Mouse (Mus musculus) midbrain, postnatal 0 days (tissue): ENCODE results near the gene Cdc42bpa. TPM values are rescaled to one million over a fixed set of nuclear protein-coding genes. Genes with fewer than 3 reads are reported as not detected.

ENCODE experiments used
- ATAC-seq: fragments of 200-750 bp; cut with Nextera tagmentation; 2 replicates; pipeline ENCODE4 v1.8.0; 2017; ENCODE audit warnings: moderate number of reproducible peaks, mild to moderate bottlenecking, moderate TSS enrichment, moderate library complexity; ENCODE audit not compliant: low FRiP score
- DNase-seq: peaks from one replicate; pipeline ENCODE4 v3.0.0-alpha.2; 2015; ENCODE audit warnings: low spot score
- H3K27ac ChIP-seq: fragments of 300-500 bp; sonication (generic); 2 replicates; pipeline ENCODE4 v1.5.1; 2014; ENCODE audit warnings: low read depth, mild to moderate bottlenecking, low read length, mixed read lengths
- H3K27me3 ChIP-seq: fragments of 300-500 bp; sonication (generic); 2 replicates; pipeline ENCODE4 v1.6.1; 2014; ENCODE audit warnings: low read length, control low read depth, mixed read lengths; ENCODE audit not compliant: insufficient read depth
- H3K36me3 ChIP-seq: fragments of 300-500 bp; sonication (generic); 2 replicates; pipeline ENCODE4 v1.6.1; 2014; ENCODE audit warnings: low read length, control low read depth, mixed read lengths; ENCODE audit not compliant: insufficient read depth
- H3K4me1 ChIP-seq: fragments of 300-500 bp; sonication (generic); 2 replicates; pipeline ENCODE4 v1.6.1; 2014; ENCODE audit warnings: mild to moderate bottlenecking, control low read depth, antibody characterized with exemption, low read length, mixed read lengths; ENCODE audit not compliant: insufficient read depth
- H3K4me2 ChIP-seq: fragments of 300-500 bp; sonication (generic); 2 replicates; pipeline ENCODE4 v1.6.1; 2014; ENCODE audit warnings: low read depth, mild to moderate bottlenecking, low read length, mixed read lengths; ENCODE audit not compliant: poor library complexity, severe bottlenecking
- H3K4me3 ChIP-seq: fragments of 300-500 bp; sonication (generic); 2 replicates; pipeline ENCODE4 v1.5.1; 2014; ENCODE audit warnings: low read depth, mild to moderate bottlenecking, low read length, moderate library complexity
- H3K9ac ChIP-seq: fragments of 300-500 bp; sonication (generic); replicated peaks from 2 replicates; pipeline ENCODE4 v1.6.1; 2014; ENCODE audit warnings: mild to moderate bottlenecking, low read length, moderate library complexity, mixed read lengths; ENCODE audit not compliant: poor library complexity, severe bottlenecking
- H3K9me3 ChIP-seq: fragments of 300-500 bp; sonication (generic); 2 replicates; pipeline ENCODE4 v1.6.1; 2016; ENCODE audit warnings: low read length, control low read depth
- CTCF ChIP-seq: IDR thresholded peaks from 2 replicates; pipeline ENCODE4 v1.5.1; 2016; ENCODE audit warnings: antibody characterized with exemption, mild to moderate bottlenecking
- WGBS: fragments of 180-500 bp; shearing (Covaris S2); extraction: QIAGEN DNeasy Blood & Tissue Kit; methylation state at CpG from one replicate; pipeline ENCODE4 v1.1.7; 2014; 5-methylcytosine and 5-hydroxymethylcytosine counted together
- polyA plus RNA-seq: library from polyadenylated mRNA; unstranded; fragments of >200 nt; fragmentation: Nextera tagmentation; extraction: Ambion mirVana; gene quantifications from 2 replicates; pipeline ENCODE4 v1.2.1, GENCODE M21; 2015
- total RNA-seq: library from RNA; depleted of rRNA; stranded (reverse); fragments of >200 nt; gene quantifications from 2 replicates; pipeline ENCODE4 v1.2.3, GENCODE M21; 2014

The Cdc42bpa gene
- total and polyA plus RNA-seq, 2 experiments from 2014 or later, result 29.3 to 108 TPM

DNA sequence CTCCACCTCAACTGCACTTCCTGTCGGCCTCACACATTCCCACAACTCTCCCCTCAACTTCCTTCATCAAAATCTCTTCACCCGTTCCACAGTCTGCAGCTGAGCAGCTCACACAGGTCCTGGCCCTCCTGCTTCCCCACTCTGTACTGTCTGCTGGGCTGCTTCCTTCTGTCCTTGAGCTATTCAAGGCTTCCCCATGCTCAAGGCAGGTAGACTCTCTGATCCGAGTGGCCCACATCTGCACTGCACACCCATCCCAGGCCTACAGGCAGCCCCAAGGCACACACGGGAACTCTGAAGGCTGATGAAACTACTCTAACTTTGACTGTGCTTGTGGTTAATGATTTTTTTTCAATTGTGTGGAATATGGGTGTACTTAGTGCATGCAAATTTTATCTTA lies 232.6 kb downstream of the Cdc42bpa start:
- 65% methylated on average over 4 of the region's 4 CpGs for WGBS
- DNase-seq, result no peak
- Histone ChIP-seq H3K27me3 (peaks cover 11% of the 10 kb centered on the region; the same call in 1 of the 2 replicates), H3K27ac (no peak overlapping the region), H3K4me1 (peaks cover 6% of the 10 kb centered on the region; the same call in 1 of the 2 replicates), H3K36me3 (no peaks in the 10 kb centered on the region), H3K9me3 (no peaks in the 10 kb centered on the region), H3K4me2 (no peak overlapping the region), H3K9ac (no peak overlapping the region), H3K4me3 (no peak overlapping the region)
- no peak for TF ChIP-seq CTCF
- ATAC-seq, result no peak

DNA sequence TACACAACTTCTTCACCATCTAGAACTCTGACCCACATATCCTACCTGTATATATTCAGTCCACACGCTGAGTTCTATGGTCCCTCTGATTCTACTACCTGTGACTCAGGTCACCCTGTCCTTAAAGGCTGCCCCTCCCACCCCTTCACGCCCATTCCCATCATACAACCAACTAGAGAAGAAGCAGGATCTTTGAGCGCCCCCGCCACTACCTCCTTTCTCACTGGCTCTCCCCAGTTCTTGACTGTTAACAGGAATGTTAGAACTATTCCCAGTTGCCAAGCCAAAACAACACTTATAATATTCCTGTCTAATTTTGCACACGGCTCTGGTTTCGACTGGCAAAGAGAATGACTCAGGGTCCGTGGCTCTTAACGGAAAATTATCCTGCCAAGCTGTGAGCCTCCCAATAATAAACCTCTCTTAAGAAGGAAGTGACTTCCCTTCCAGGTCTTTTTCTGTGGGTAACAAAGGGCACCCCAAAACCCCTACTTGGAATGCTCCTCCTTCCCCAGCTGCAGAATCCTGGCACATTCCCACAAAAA lies 233.2 kb downstream of the Cdc42bpa start:
- no peak overlapping the region for H3K4me3 ChIP-seq
- DNase-seq (no peak), ATAC-seq (no peak)
- H3K9ac ChIP-seq, result no peak overlapping the region
- TF ChIP-seq CTCF, result no peak
- no peaks in the 10 kb centered on the region for H3K9me3 ChIP-seq
- no peak overlapping the region for H3K4me2 ChIP-seq
- H3K36me3 ChIP-seq, result no peaks in the 10 kb centered on the region
- H3K27ac ChIP-seq, result no peak overlapping the region
- H3K4me1 ChIP-seq, result peaks cover 6% of the 10 kb centered on the region; the same call in 1 of the 2 replicates
- peaks cover 11% of the 10 kb centered on the region; the same call in 1 of the 2 replicates for H3K27me3 ChIP-seq
- WGBS, result 80% methylated on average over 8 of the region's 8 CpGs

- H3K36me3 ChIP-seq, result no peaks in the 10 kb centered on the region
- no peak overlapping the region for H3K4me3 ChIP-seq
- no peak overlapping the region for H3K27ac ChIP-seq
- no peak overlapping the region for H3K4me2 ChIP-seq
- no peak for DNase-seq
- H3K4me1 ChIP-seq, result peaks cover 6% of the 10 kb centered on the region; the same call in 1 of the 2 replicates
- no peak for ATAC-seq
- WGBS, result 90% methylated on average over 9 of the region's 9 CpGs
- no peak overlapping the region for H3K9ac ChIP-seq
- peaks cover 11% of the 10 kb centered on the region; the same call in 1 of the 2 replicates for H3K27me3 ChIP-seq
- TF ChIP-seq CTCF, result no peak
- no peaks in the 10 kb centered on the region for H3K9me3 ChIP-seq
These were observed 233.8 kb downstream of the Cdc42bpa start for GRCm38 (mm10) chr1:180194048-180194447.

GRCm38 (mm10) chr1:180194781-180195471 lies 234.7 kb downstream of the Cdc42bpa start:
- no peak for TF ChIP-seq CTCF
- 28% methylated on average over 9 of the region's 9 CpGs for WGBS
- Histone ChIP-seq H3K4me1 (peaks cover 6% of the 10 kb centered on the region; the same call in 1 of the 2 replicates), H3K27me3 (peaks cover 11% of the 10 kb centered on the region; the same call in 1 of the 2 replicates), H3K9me3 (no peaks in the 10 kb centered on the region), H3K36me3 (no peaks in the 10 kb centered on the region), H3K4me2 (peak overlapping the region; percentile 93), H3K9ac (no peak overlapping the region), H3K4me3 (peak overlapping the region; percentile 62), H3K27ac (no peak overlapping the region)
- ATAC-seq, result peak; percentile 28; the same call in 1 of the 2 replicates
- DNase-seq, result peak; percentile 42

DNA sequence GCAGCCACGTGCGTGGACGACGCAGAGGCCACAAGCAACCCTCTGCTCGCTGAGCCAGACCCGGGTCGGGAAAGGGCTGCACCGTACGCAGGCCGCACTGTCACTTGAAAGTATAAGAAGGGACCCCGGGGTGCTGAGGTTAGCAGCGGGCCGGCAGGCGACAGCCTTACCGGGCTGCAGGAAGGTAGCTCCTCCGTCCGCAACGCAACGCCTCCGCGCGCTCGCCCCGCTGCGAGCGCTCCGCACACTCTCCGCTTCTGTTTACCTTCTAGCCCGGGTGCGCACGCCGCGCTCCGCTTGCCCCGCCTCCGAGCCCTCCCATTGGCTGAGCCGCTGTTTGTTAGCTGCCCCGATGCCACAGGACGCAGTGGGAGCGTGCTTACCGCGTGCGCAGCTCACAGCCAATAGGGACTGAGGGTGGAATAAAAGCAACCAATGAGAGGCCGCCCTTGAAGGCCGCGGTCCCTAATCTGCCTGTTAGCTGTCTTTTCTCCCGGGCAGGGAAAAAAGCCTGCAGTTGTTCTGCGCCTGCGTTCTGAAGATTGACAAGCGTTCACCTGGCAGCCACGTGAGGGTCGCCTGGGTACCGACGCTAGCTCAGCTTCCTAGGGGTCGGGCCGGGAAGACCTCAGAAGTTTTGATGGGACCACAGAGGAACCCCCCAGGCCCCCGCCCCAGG lies 235.6 kb downstream of the Cdc42bpa start:
- Histone ChIP-seq H3K27ac (no peak overlapping the region), H3K4me3 (peak overlapping the region; percentile 62), H3K9me3 (no peaks in the 10 kb centered on the region), H3K27me3 (peaks cover 11% of the 10 kb centered on the region; the same call in 1 of the 2 replicates), H3K4me2 (peak overlapping the region; percentile 93), H3K36me3 (no peaks in the 10 kb centered on the region), H3K4me1 (peaks cover 6% of the 10 kb centered on the region; the same call in 1 of the 2 replicates), H3K9ac (peak overlapping the region; percentile 50)
- WGBS, result under 1% methylated on average over 57 of the region's 57 CpGs
- DNase-seq (peak; percentile 98), ATAC-seq (peak; percentile 100)
- TF ChIP-seq CTCF, result no peak
